8 mouse cellular contexts compared by ENCODE assay signal in the genomic region with DNA sequence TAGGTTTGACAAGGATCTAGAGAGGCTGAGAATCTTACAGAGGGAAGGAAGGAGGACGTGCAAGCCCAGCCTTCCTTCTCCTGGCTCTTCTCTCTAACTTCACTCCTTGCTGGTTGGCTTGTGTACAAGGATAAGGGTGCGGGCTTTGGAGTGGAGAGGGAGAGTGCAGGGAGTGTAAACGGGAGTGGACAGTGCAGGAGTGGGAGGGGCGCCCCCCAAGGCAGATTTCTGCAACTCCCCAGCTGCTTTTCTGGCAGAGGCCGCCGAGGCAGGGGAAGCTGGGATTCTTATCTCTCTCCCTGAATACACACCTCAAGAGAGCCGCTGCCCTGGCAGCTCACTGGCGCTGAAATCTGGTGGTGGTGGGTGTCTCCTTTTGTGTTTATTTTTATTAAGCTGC. TPM values are rescaled to one million over a fixed set of nuclear protein-coding genes. Genes with fewer than 3 reads are reported as not detected.
DNase-seq lines count a peak whose midpoint lies in the region; ATAC-seq and TF ChIP-seq lines count a peak whose summit lies in the region.

No protein-coding gene starts in this region.

- TF ChIP-seq POLR2A in myocyte (IDR thresholded peaks at IDR 0.05; ENCODE audit: insufficient read length, low read depth) = no peak

- no peak for DNase-seq in layer of hippocampus, adult 2 months (ENCODE audit: low spot score in 2 of 2)
- DNase-seq in layer of hippocampus, postnatal 14 days (ENCODE audit: low spot score in 2 of 2) = no peak
- DNase-seq in forebrain, embryonic 11.5 days (ENCODE audit: low spot score) = no peak
- peak; percentile 57 for DNase-seq in intestine, embryonic 14.5 days (ENCODE audit: low spot score)
- no peak for DNase-seq in layer of hippocampus, postnatal 25 days (ENCODE audit: extremely low spot score in 1 of 2, low spot score in 1 of 2)
- DNase-seq in left cerebral cortex, postnatal 14 days (ENCODE audit: low spot score in 2 of 2) = no peak
- no peak for DNase-seq in liver

- intact Hi-C loops in left cerebral cortex, postnatal 14 days (cut with DNase I) = no loop called here

- peak overlapping the region; percentile 91; the same call in 1 of the 2 replicates for H3K27ac ChIP-seq in layer of hippocampus, adult 2 months
- no peak overlapping the region for H3K27ac ChIP-seq in forebrain, embryonic 11.5 days (ENCODE audit: low read depth, low read length)
- no peak overlapping the region for H3K27ac ChIP-seq in intestine, embryonic 14.5 days (ENCODE audit: low read depth)

- ATAC-seq in forebrain, embryonic 11.5 days (replicated peaks; ENCODE audit: low FRiP score) = no peak
- ATAC-seq in intestine, embryonic 14.5 days (replicated peaks; ENCODE audit: low FRiP score, low TSS enrichment, low read depth) = no peak

- 11% methylated on average over 7 of the region's 8 CpGs for WGBS in forebrain, embryonic 11.5 days
- WGBS in intestine, embryonic 14.5 days = 13% methylated on average over 7 of the region's 8 CpGs

- TF ChIP-seq CTCF in layer of hippocampus, adult 2 months (conservative IDR thresholded peaks at IDR 0.05) = no peak

- H3ac ChIP-seq in myocyte (ENCODE audit: control insufficient read depth, insufficient read length) = no peak overlapping the region

- peak overlapping the region; percentile 66 for H3K4me3 ChIP-seq in layer of hippocampus, adult 2 months
- H3K4me3 ChIP-seq in forebrain, embryonic 11.5 days (ENCODE audit: low read depth, low read length) = no peak overlapping the region
- no peak overlapping the region for H3K4me3 ChIP-seq in intestine, embryonic 14.5 days (ENCODE audit: low read depth, low read length)
- no peak overlapping the region for H3K4me3 ChIP-seq in myocyte

- no peak overlapping the region; the same call in 1 of the 2 replicates for H3K9ac ChIP-seq in forebrain, embryonic 11.5 days (ENCODE audit: low read length)
- no peak overlapping the region for H3K9ac ChIP-seq in intestine, embryonic 14.5 days (ENCODE audit: low read length)

- H3K4me2 ChIP-seq in forebrain, embryonic 11.5 days (ENCODE audit: low read depth, low read length, severe bottlenecking) = peak overlapping the region; percentile 9; the same call in 1 of the 2 replicates
- H3K4me2 ChIP-seq in intestine, embryonic 14.5 days (ENCODE audit: low read length) = peak overlapping the region; percentile 20; the same call in 1 of the 2 replicates
- H3K4me2 ChIP-seq in myocyte (ENCODE audit: low read depth) = peak overlapping the region; percentile 86

- H3K79me2 ChIP-seq in myocyte (ENCODE audit: control insufficient read depth, insufficient read depth) = no peaks in the 10 kb centered on the region

- H3K36me3 ChIP-seq in forebrain, embryonic 11.5 days (ENCODE audit: control insufficient read depth, insufficient read depth, low read length) = no peaks in the 10 kb centered on the region
- no peaks in the 10 kb centered on the region for H3K36me3 ChIP-seq in intestine, embryonic 14.5 days (ENCODE audit: control insufficient read depth, insufficient read depth, low read length)
- H3K36me3 ChIP-seq in myocyte (ENCODE audit: control insufficient read depth, insufficient read depth) = no peaks in the 10 kb centered on the region

- H3K9me3 ChIP-seq in forebrain, embryonic 11.5 days (ENCODE audit: control insufficient read depth, low read length) = no peaks in the 10 kb centered on the region
- H3K9me3 ChIP-seq in intestine, embryonic 14.5 days (ENCODE audit: control insufficient read depth, low read length) = no peaks in the 10 kb centered on the region

- peaks cover 26% of the 10 kb centered on the region for H3K27me3 ChIP-seq in forebrain, embryonic 11.5 days (ENCODE audit: control insufficient read depth, insufficient read depth, low read length)
- H3K27me3 ChIP-seq in intestine, embryonic 14.5 days (replicated peaks; ENCODE audit: control insufficient read depth, insufficient read depth, low read length) = peaks cover 24% of the 10 kb centered on the region
- no peaks in the 10 kb centered on the region for H3K27me3 ChIP-seq in myocyte (ENCODE audit: control insufficient read depth, insufficient read depth, insufficient read length)

- H3K4me1 ChIP-seq in forebrain, embryonic 11.5 days (replicated peaks; ENCODE audit: control insufficient read depth, insufficient read depth, low read length) = no peaks in the 10 kb centered on the region; the same call in 1 of the 2 replicates
- peaks cover 14% of the 10 kb centered on the region; the same call in 1 of the 2 replicates for H3K4me1 ChIP-seq in intestine, embryonic 14.5 days (replicated peaks; ENCODE audit: control insufficient read depth, insufficient read depth, low read length)

TF ChIP-seq in myocyte, 11 proteins besides CTCF, POLR2A, EP300 and RAD21:
- TF ChIP-seq CEBPB (IDR thresholded peaks at IDR 0.05; ENCODE audit: insufficient read depth, poor library complexity, severe bottlenecking) (no peak), MAX (IDR thresholded peaks at IDR 0.05; ENCODE audit: low read depth) (no peak), USF1 (IDR thresholded peaks at IDR 0.05; ENCODE audit: low read depth) (no peak), SRF (IDR thresholded peaks at IDR 0.05; ENCODE audit: control insufficient read depth, insufficient read length, low read depth) (no peak), REST (IDR thresholded peaks at IDR 0.05; ENCODE audit: insufficient read depth, insufficient read length) (no peak), MYOG (IDR thresholded peaks at IDR 0.05; ENCODE audit: control insufficient read depth in 1 of 3, insufficient read depth in 1 of 3, insufficient read length in 2 of 3, low read depth in 2 of 3) (no peak), POLR2AphosphoS2 (IDR thresholded peaks at IDR 0.05; ENCODE audit: insufficient read length, low read depth) (no peak), E2F4 (IDR thresholded peaks at IDR 0.05; ENCODE audit: insufficient read depth) (no peak), TCF12 (IDR thresholded peaks at IDR 0.05; ENCODE audit: insufficient read depth, poor library complexity, severe bottlenecking) (no peak)
TF ChIP-seq in myocyte: peak in this region for 0.

RNA-seq across cellular contexts. Expression of gene Epb41l1, which starts 1.9 kb away (rescaled TPM):
- total RNA-seq in layer of hippocampus, adult 2 months (2021) = 100 to 1,000 TPM; 340 to 347 TPM
- 100 to 1,000 TPM; 299 to 316 TPM for total RNA-seq in layer of hippocampus, postnatal 14 days (2021)
- polyA plus RNA-seq in forebrain, embryonic 11.5 days (2014; fragmentation: Nextera tagmentation; extraction: Ambion mirVana) = 3.1 and 3.6 TPM in 2 replicates
- 4.2 and 4.4 TPM in 2 replicates for polyA plus RNA-seq in intestine, embryonic 14.5 days (2014; fragmentation: Nextera tagmentation; extraction: Ambion mirVana)
- 16.9 TPM for polyA plus RNA-seq in myocyte (2012; fragmentation: generic; extraction: Trizol)
- 100 to 1,000 TPM; 310 to 347 TPM for total RNA-seq in layer of hippocampus, postnatal 25 days (2021)
- total RNA-seq in left cerebral cortex, postnatal 14 days (2021) = 100 to 1,000 TPM; 304 to 328 TPM

Comparison
In these comparisons a context has a peak if more than half of its experiments do, and no peak if none do; other contexts are left out.
1. H3K4me2 ChIP-seq: peak in every context shown above with its lines; median percentile 86 in myocyte; 20 in intestine, embryonic 14.5 days; 9 in forebrain, embryonic 11.5 days.